Mouse (Mus musculus) layer of hippocampus, adult 11-12 months (tissue): ENCODE measurements around the gene Kalrn.

Experiments
- DNase-seq: peaks from one replicate; pipeline ENCODE4 v3.0.0; 2022; ENCODE audit warnings: low spot score

The Kalrn gene

DNA sequence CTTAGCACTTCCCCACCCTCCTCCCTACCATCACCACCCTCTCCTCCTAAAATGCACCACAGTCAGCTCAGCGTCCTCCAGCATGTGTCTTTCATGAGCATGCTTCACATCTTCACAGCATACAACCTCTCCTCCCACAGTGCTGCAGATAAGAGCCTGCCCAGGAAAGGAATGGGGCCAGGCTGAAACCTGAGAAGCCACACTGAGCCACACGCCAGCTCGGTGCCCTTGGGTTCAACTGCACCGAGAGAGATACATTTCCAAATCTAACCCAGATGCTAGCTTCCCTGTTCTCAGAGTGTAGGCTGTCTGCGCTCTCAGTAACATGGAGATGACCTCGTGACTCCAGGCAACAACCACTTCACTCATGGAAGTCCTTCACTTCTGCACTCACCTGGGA is 151.9 kb downstream of the Kalrn start:
- DNase-seq, result no peak

DNA sequence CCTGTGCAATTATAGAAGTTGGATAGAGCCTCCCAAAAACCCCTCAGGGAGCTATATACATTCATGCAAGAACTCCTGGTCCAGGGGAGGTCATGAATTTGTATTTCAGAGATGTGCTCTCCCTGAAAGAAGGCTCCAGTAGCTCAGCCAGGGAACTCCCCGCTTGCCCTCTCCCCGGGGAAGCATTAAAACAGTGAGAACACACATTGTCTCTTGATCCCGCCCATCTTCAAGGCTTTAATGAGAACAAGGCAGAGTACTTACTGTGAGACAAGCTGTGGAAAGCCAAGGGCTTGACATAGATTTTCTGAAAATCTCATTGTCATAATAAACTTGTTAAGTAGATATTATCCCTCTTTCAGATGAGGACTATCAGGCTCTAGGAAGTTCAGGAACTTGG is 155.4 kb downstream of the Kalrn start:
- no peak for DNase-seq

DNA sequence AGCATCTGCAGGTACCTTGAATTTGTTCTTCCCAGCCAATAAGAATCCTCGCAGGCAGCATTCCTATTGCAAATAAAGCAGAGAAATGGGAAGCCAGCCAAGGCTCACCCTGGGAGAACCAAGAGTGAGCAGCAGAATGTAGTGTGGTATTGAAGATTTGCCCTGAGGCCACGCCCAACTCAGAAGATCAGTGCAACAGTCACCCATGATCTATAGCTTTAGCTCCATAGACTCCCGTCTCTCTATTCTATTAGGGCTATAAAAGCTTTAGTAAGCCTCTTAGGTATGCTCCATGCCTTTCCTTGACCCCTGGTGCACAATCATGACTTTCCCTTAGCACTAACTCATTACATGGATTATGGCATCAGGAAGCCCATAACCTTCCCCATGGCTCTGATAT is 155.9 kb downstream of the Kalrn start:
- DNase-seq, result no peak

DNA sequence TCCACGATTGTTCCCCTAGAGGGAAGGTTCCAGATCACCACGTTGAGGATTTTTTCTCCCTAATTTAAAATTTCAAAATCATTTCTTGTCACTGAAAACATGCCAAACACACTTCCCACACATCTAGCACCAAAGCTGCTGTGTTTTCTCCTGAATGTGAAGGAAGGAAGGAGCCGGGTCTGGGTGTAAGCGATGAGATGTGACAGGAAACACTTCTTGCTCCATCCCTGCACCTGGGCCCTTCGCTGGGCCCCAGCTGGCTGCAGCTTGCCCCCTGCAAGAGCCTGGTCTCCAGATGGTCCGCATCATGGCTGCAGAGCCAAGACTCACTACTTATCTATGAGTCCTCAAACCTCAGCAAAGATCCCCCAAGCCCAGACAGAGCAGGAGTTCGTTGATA is 158.8 kb downstream of the Kalrn start:
- DNase-seq, result peak; percentile 58

DNA sequence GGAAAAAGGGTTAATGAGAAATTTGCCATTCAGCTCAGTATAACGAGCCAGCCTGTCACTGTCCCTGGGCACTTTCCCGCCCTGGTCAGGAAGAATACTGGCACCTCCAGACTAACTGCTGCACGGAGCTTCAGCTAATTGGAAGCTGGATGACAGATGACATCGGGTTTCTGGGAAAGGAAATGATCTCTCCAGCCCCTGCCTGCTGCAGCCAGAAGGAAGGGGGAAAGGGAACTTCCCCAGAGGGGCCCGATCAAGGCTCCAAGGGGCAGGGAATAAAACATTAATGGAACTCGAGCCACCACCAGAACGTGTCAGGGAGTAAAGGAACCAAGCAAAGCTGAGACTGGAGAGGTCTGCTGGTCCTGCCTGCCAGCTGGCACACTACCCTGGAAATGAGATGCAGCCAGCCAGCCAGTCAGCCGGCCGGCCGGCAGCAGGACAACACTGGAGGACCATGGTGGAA is 159.4 kb downstream of the Kalrn start:
- DNase-seq, result peak; percentile 43

DNA sequence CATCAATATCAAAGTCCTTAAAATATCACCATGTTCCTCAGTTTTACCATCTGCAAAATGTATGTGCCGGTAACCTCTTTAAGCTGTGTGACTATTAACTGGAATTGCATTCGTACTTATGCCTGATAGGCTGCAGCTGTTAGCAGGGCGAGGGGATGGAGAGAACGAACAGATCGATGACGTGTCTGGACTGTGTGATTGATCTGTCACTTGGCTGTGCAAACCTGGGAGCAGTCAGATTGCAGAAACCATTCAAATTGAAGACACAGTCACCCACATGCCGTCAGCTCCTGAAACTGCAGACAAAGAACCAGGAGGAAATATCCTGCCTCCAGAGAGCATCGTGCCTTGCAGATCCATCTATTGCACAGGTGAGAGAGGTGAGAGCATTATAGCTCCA is 166.3 kb downstream of the Kalrn start:
- DNase-seq, result no peak

DNA sequence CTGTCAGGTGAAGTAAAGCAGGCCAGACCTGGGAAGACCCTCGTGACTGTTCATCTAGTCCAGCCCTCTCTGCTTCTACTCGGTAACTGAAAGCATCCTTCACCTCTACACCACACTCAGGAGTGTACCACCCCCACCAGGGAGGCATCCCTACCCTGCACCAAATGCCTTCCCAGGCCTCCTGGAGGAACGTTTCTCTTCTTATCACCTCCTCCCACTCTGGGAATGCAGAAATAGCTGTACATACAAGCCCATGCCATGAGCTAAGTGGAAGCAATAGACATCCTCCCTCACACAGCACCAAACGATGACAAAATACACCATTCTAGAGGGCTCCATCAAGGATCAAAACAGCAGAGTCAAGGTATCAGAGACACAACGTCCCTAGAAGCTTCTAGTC is 168.2 kb downstream of the Kalrn start:
- no peak for DNase-seq

DNA sequence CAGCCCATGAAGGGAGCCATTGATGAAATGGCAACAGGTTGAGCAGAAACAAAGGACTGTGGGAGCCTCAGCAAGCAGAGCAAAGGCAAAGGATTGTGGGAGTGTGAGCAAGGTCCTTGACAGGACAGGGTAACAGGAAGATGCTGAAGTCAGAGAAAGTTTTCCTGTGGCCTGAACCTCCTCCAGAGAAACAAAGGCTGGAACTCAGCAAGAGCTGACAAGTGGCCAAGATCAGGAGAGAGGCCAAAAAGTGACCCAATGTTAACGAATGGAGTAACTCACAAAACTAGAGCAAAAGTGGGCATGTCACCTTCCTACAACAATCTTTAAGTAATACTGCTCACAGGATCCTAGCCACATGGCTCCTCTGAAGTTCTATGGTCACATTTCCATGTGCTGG is 172.1 kb downstream of the Kalrn start:
- DNase-seq, result no peak

DNA sequence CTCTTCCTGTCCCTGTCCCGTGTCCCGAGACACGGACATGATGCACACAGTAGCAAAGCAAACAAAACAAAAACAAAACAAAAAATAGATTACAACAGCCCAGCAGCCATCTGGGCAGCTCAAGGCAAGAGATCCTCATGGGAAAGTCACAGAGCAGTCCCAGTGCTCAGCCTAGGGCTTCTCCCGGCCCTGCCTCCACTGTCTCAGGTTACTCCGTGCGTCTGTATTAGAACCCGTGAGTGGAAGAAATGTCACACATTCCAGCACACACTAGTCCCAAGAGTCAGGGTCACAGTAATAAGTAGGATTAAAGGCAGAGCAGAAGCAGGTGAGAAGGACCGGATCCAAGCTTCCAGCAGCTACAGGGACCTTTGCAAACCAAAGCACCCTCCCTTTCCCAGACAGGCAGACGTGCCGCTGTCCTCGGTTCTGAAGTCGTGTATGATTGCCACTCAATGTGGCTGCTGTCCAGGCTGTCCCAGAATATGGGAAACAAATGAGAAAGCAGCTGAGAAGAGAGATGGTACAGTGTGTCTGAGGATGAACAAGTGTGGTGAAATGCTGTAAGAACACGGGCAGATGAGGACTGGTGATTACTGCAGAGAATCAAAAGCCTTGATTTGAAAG is 173.1 kb downstream of the Kalrn start:
- no peak for DNase-seq

DNA sequence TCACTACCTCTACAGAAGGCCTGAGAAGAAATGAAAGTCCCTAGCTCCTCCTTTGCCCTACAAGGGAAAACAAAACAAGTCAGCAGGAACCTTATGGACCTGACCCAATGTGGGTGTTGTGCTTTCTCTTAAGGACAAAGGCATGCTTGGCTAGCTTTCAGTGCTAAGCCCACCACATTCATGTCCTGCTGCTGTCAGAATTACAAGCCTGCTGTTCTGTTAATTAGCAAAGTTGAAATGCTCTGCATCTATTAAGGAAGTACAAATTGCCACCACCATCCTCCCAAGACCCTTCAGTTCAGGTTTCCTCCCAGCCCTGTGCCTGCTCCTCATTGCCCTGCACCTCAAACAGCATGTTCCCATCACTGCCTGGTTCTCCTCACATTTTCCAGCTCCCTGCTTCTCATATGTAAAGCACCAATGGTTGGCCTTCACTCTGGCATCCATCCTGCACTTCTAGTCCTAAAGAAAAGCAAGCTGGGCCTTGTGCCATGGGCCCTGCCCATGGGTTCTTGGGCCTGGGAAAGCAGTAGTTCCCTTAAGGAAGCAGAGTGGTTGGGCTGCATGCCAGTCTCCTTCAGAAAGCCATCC is 178.0 kb downstream of the Kalrn start:
- DNase-seq, result peak; percentile 64

DNA sequence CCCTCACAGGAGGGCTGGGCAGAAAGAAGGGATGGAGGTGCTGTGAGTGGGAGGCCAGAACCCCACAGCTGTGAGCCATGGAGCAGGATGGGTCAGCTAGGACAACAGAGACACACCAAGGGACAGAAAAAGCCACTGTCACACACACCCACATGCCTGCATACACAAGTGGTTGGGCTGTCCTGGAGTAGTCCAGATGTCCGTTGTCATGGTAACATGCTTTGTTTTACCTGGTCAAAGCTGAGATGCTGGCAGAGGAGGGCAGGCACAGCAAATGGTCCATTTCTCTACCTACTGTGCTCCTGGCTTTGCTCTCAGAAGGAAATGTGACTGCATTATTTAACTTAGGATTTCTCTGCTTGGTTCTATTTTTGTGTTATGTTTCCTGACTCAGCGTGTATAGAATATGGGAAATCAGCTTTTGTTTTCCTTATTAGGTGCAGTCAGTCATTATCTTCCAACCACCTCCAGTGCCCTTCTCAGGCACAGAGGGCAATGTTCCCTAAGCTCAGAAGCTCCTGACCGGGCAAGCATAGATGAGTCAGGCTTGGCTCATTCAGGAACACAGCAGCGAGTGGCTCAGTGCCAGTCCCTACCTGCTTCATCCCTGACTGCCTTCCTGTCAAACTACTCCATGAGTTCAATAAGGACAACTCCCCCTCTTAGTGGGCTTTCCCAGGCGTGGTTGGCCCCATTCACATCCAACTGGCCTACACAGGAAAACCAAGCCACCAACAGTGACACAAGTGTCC is 183.6 kb downstream of the Kalrn start:
- DNase-seq, result no peak

DNA sequence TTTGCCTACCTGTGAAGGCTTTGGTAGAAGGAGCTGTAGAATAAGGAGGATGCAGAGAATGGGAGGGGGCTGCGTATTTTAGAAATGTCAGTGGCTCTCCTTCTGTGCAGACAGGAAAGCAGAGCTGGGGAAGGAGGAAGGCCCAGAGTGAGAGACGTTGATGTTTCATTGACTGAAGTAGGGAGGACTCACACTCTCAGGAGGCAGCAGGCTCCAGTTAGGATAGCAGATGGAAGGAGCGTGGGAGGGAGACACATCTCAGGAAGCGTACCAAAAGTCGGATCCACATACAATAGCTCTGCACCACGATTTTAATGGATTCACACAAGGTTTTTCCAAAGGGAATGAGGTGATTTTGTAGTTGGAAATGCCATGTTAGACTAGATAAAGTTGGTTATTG is 184.5 kb downstream of the Kalrn start:
- DNase-seq, result peak; percentile 78

DNA sequence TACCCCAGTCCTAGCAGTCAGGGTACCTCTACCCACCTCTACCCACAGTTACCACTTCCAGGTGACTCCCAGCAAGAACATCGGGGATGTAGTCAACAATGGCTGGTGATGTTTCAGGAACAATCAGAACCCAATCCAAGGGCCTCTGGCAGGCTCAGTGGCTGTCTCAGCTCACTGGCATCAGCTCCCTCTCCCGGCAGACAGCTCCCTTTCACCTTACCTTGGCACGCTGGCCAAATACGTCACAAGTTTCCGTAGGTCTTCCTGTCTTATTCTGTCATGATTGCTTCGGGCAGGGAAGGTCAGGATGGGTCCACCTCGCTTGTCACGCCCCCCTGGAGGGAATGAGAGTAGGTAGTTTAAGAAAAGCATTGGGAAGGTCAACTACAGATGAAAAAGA is 188.3 kb downstream of the Kalrn start:
- no peak for DNase-seq

DNA sequence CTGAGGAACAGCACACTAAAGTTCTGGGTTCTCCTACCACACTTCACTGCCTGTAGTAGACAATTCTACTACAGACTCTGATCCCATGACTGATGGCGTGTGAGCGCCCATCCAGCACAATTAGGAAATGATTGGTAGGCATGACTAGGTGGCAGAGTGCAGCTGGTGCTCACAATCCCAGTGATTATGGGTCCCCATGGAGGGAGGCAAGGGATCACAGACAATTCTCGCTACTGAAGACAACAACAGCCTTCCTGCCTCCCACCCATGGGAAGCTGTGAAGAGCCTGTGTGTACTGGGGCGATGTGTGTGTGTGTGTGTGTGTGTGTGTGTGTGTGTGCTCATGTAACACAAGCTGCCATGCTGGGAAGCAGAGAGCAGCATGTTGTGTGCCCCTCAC is 190.3 kb downstream of the Kalrn start:
- no peak for DNase-seq

DNA sequence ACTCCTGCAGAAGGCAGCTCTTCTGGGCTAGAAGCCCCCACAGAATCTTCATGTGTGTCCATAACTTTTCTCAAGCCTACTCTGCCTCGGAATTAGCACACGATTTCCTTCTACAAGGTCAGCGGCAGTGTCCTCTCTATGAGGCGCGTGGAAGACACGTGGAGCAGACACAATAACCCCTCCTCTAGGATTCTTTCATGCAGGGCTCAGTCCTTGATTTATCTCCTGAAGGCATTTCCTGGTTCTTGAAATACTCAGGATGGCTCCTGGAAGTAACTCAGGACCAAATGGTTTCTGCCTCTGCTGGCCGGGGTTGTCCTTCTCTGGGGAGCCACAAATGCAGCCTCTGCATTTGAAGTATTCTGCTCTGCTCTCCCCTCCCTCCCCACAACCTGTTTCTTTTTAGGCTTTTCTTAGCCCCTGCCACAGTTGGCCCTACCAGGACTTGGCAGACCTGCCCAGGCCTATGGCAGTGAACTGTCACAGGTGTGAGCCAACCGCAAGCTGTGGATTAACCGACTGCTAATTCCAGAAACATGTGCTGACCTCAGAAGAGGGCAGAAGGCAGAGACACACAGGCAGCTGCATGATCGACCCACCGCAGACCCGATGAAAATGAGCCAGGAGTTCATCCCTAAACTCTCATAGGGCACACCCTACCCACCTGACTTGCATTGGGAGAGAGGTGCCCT is 197.0 kb downstream of the Kalrn start:
- no peak for DNase-seq

DNA sequence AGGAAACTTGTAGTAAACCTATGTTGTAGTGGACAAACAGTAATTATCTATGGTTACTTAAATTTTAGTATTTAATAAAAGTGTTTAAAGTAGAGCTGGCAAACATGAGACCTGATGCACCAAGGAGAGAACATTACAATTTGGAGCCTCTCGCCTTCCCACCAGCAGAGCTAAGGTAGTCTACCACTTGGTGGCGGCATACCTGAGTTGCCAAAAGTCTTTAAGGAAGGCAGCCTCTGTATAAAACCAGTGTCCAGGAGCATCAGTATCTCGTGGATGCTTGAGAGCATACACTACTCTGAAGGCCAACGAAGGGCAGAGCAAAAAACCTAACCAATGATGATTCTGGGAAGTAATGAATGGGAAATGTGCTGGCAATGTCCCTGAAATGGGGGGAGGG is 199.8 kb downstream of the Kalrn start:
- no peak for DNase-seq

DNA sequence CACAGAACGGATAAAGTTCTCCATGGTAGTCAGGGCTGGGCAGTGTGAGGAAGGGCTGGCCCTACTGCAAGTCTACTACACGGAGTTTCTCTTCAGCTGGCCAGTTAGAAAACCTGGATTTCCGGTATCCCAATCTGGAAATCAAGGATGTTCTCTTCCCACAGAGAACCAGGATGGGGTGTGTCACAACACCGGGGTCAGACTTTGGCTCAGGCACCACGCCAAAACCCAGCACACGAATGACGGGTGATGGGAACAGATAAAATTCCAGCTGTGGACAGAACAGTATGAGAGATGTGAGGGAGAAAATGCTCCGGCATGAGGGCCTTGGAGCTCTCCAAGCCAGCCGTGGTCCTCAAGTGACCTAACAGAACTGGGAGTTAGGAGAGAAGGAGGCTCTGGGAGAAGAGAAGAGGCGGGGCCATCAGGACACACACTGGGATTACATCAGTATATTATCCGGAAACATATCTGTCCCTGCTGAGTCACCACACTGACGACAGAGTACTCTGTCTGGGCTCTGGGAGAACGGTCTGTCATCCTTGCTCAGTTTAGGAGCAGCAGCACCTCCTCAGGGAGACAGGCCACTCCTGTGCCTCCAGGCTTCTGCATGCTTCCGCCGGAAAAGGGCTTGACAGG is 201.1 kb downstream of the Kalrn start:
- DNase-seq, result no peak

DNA sequence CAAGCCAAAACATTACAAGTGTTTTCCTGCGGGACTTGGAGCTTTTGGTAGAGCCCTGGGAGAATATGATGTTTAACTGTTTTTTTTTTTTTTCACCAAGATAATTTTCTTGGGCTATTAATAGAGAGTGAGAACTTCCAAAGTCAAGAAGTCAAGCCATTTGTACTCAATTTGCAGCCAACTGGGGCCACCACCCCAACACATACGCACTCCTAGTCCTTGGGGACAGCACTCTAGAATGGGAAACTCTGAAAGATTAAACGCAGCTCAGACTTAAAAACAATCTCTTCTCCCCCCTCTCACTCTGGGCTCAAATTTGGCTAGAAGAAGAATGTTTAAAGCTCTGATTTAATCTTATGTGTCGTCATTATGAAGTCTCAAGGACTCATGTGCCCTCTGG is 214.1 kb downstream of the Kalrn start:
- DNase-seq, result no peak

DNA sequence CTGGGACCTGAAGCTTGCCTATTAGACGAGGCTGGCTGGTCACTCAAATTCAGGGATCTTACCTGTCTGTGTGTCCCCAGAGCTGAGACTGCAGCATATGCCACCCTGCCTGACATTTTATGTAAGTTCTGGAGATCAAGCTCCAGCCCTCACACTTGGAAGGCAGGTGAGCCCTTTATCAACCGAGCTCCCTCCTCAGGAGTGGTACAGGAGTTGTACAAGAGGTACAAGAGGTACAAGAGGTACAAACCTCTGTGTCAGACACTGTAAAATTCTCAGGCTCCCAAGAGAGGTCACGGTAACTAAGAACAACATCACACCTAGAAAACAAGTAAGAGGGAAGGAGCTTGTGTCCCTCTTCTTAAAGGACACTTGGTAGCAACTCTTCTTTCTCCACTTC is 217.8 kb downstream of the Kalrn start:
- DNase-seq, result no peak

DNA sequence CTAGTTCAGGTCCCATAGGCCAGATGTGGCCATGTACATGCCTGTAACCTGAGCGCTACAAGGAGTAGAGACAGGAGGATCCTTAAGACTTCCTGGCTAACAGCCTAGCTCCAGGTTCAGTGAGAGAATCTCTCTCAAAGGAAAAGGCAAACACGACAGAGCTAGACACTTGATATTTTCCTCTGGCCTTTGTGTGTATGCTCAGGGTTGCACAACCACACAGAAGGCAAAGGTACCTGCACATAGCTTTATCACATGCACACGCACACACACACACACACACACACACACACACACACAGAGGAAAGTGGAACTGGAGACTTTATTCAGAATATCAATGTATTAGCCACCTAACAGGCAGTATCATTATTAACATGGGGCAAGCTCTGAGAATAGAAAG is 219.3 kb downstream of the Kalrn start:
- no peak for DNase-seq

DNA sequence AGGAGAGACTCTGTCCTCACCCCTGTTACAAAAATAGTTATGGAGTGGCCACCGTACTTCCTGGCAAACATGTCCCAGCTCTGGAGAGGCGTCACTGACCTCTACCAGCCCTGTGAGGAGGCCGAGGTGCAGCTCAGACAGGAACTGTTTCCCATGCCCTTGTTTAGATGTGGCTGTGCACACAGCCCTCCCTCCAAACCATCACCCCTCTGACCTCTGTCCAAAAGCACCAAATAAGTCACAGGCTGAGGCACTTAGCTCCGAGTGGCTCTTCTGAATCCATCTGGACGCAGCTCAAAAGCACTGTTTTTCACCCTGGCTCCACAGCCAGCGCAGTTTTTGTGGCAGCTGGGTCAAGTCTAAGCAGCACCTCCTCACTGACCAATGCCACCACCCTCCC is 220.6 kb downstream of the Kalrn start:
- no peak for DNase-seq

DNA sequence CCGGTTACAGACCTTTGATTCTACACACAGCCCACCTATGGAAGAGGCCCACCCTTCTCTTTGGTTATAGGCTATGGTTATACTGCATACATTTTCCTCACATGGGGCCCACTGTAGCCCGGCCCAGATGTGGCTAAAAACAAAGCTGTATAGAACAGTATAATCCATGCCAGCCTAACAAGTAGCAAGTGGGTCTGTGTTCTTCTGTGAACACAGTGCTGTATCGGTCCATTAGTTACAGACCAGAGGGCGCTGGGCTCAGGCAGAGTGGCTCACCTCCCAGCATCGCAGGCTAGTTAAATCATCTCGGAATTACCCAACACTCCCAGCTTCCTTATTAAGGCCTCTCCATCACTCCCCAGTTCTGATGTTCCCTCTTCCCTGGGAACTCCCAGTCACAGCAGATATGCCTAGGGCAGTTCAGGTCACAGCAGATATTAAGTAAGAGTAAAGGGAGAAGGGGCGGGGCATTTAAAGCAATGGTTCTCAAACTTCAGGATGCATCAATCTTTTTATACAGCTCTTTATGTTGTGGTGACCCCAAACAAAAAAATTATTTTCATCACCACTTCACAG is 221.7 kb downstream of the Kalrn start:
- no peak for DNase-seq
